31 mouse cellular contexts compared by ENCODE assay signal in genomic region chr8:123666832-123667231, GRCm38 (mm10). TPM values are rescaled to one million over a fixed set of nuclear protein-coding genes. Genes with fewer than 3 reads are reported as not detected.
DNase-seq lines count a peak whose midpoint lies in the region; ATAC-seq lines count a peak whose summit lies in the region.
"Had no signal": no experiment of that assay in that cellular context is flagged by ENCODE, and none has a peak within 500 bp of the region (broad histone marks: within the 10 kb centered on the region; RNA-seq: fewer than 3 reads in every experiment).

No protein-coding gene starts in this region.

- H3K4me1 ChIP-seq in kidney, embryonic 15.5 days: peaks cover 9% of the 10 kb centered on the region
- H3K4me1 ChIP-seq in forebrain, embryonic 16.5 days (replicated peaks; ENCODE audit: control insufficient read depth, insufficient read depth, low read length): no peaks in the 10 kb centered on the region
- H3K4me1 ChIP-seq: forebrain, embryonic 15.5 days; heart, embryonic 13.5 days had no signal

- no peak overlapping the region for H3K27ac ChIP-seq in kidney, embryonic 15.5 days
- H3K27ac ChIP-seq in forebrain, embryonic 16.5 days (ENCODE audit: low read length): no peak overlapping the region
- H3K27ac ChIP-seq: embryonic facial prominence, embryonic 10.5 days; embryonic facial prominence, embryonic 13.5 days; forebrain, embryonic 12.5 days; forebrain, embryonic 15.5 days; heart, adult 2 months; heart, embryonic 10.5 days; heart, embryonic 13.5 days; hindbrain, embryonic 14.5 days; hindbrain, postnatal 0 days had no signal

- no peak for DNase-seq in kidney, postnatal 36 days
- DNase-seq in 3T3-L1 (ENCODE audit: low read depth, low spot score) (peak; percentile 32), R1 (ENCODE audit: low read depth, low spot score) (peak; percentile 75)
- DNase-seq in c-Kit-positive CD71-positive TER-119-positive erythroid progenitor cells, embryonic 14.5 days (ENCODE audit: low spot score): peak; percentile 12
- DNase-seq in embryo, embryonic 11 days: no peak
- no peak for DNase-seq in T-cell, adult 2 months (ENCODE audit: low spot score)
- DNase-seq: adrenal gland, adult 8-10 months; adrenal gland, postnatal 25 days; cerebellum, adult 11 months; cerebellum, adult 2 months; cerebellum, adult 9-11 months; cerebellum, postnatal 25 days; gastrocnemius, postnatal 10 days; gastrocnemius, postnatal 36 days; heart, adult 2 months; heart, postnatal 14 days; heart, postnatal 4 days had no signal

- ATAC-seq in kidney, embryonic 15.5 days (replicated peaks; ENCODE audit: low FRiP score): 0 out of 2 replicates have a peak, but pooled peaks have one; percentile 49
- ATAC-seq in forebrain, embryonic 16.5 days: no peak
- ATAC-seq: activated CD4-positive, CD25-positive, alpha-beta regulatory T cell, adult 4 months; CD4-positive, CD25-positive, alpha-beta regulatory T cell, adult 4 months; forebrain, embryonic 15.5 days; hindbrain, postnatal 0 days; inflammation-experienced regulatory T-cells, adult 6 months had no signal

- 91% methylated on average over 1 of the region's 1 CpGs for WGBS in kidney, embryonic 15.5 days
- WGBS in forebrain, embryonic 16.5 days: 82% methylated on average over 1 of the region's 1 CpGs

- H3K9ac ChIP-seq in kidney, embryonic 15.5 days: no peak overlapping the region
- no peak overlapping the region for H3K9ac ChIP-seq in forebrain, embryonic 16.5 days (replicated peaks; ENCODE audit: low read depth, low read length)
- H3K9ac ChIP-seq: embryonic facial prominence, embryonic 13.5 days; forebrain, embryonic 12.5 days; forebrain, embryonic 15.5 days; heart, embryonic 13.5 days; hindbrain, embryonic 14.5 days had no signal

- no peak overlapping the region for H3K4me3 ChIP-seq in kidney, embryonic 15.5 days (replicated peaks)
- H3K4me3 ChIP-seq in forebrain, embryonic 16.5 days (replicated peaks; ENCODE audit: low read length): no peak overlapping the region
- H3K4me3 ChIP-seq: embryonic facial prominence, embryonic 10.5 days; embryonic facial prominence, embryonic 13.5 days; erythroblast, embryonic 14.5 days; forebrain, embryonic 12.5 days; forebrain, embryonic 15.5 days; heart, adult 2 months; heart, embryonic 10.5 days; heart, embryonic 13.5 days had no signal

- H3K9me3 ChIP-seq in kidney, embryonic 15.5 days (replicated peaks): no peaks in the 10 kb centered on the region
- H3K9me3 ChIP-seq in forebrain, embryonic 16.5 days (ENCODE audit: control insufficient read depth, low read length): no peaks in the 10 kb centered on the region
- H3K9me3 ChIP-seq: embryonic facial prominence, embryonic 10.5 days; embryonic facial prominence, embryonic 13.5 days; forebrain, embryonic 12.5 days; forebrain, embryonic 15.5 days; heart, embryonic 10.5 days; heart, embryonic 13.5 days had no signal

- peaks cover 18% of the 10 kb centered on the region for H3K36me3 ChIP-seq in kidney, embryonic 15.5 days
- no peaks in the 10 kb centered on the region; the same call in 1 of the 2 replicates for H3K36me3 ChIP-seq in forebrain, embryonic 16.5 days (ENCODE audit: control insufficient read depth, insufficient read depth)

- no peaks in the 10 kb centered on the region for H3K27me3 ChIP-seq in kidney, embryonic 15.5 days
- H3K27me3 ChIP-seq in forebrain, embryonic 16.5 days (replicated peaks; ENCODE audit: control insufficient read depth, insufficient read depth, low read length): no peaks in the 10 kb centered on the region
- H3K27me3 ChIP-seq: embryonic facial prominence, embryonic 13.5 days; forebrain, embryonic 12.5 days; forebrain, embryonic 15.5 days; heart, embryonic 13.5 days had no signal

- H3K4me2 ChIP-seq in kidney, embryonic 15.5 days: no peak overlapping the region
- H3K4me2 ChIP-seq in forebrain, embryonic 16.5 days (ENCODE audit: low read length): no peak overlapping the region
- H3K4me2 ChIP-seq: embryonic facial prominence, embryonic 13.5 days; forebrain, embryonic 12.5 days; forebrain, embryonic 15.5 days; heart, embryonic 13.5 days; hindbrain, embryonic 14.5 days had no signal

RNA-seq across cellular contexts. Expression of gene Rhou, which starts 13.1 kb away (rescaled TPM):
- 8.2 and 8.6 TPM in 2 replicates for polyA plus RNA-seq in kidney, embryonic 15.5 days (2015; fragmentation: Nextera tagmentation; extraction: Ambion mirVana)
- polyA plus RNA-seq in forebrain, embryonic 16.5 days (2015; fragmentation: Nextera tagmentation; extraction: Ambion mirVana): 8.8 and 9.5 TPM in 2 replicates
- polyA plus RNA-seq: activated CD4-positive, CD25-positive, alpha-beta regulatory T cell, adult 4 months; erythroblast, embryonic 14.5 days; inflammation-experienced regulatory T-cells, adult 6 months had no signal

Comparison
In these comparisons a context has a peak if more than half of its experiments do, and no peak if none do; other contexts are left out.
1. DNase-seq: peak in 3T3-L1 (single experiment), R1 (single experiment) and c-Kit-positive CD71-positive TER-119-positive erythroid progenitor cells, embryonic 14.5 days (single experiment); none in kidney, postnatal 36 days (0 of 2), embryo, embryonic 11 days (single experiment) and T-cell, adult 2 months (single experiment).